15 mouse cellular contexts compared by ENCODE assay signal in genomic region chr12:94645302-94645701, GRCm38 (mm10).
DNase-seq lines count a peak whose midpoint lies in the region; ATAC-seq and TF ChIP-seq lines count a peak whose summit lies in the region.
"Had no signal": no experiment of that assay in that cellular context is flagged by ENCODE, and none has a peak within 500 bp of the region (broad histone marks: within the 10 kb centered on the region; RNA-seq: fewer than 3 reads in every experiment).

No protein-coding gene starts in this region.

- H3K27ac ChIP-seq in left cerebral cortex, adult 2 months: no peak overlapping the region
- H3K27ac ChIP-seq in midbrain, embryonic 14.5 days (replicated peaks; ENCODE audit: low read depth, low read length): no peak overlapping the region
- H3K27ac ChIP-seq in midbrain, embryonic 15.5 days: no peak overlapping the region
- H3K27ac ChIP-seq: heart, embryonic 10.5 days; midbrain, embryonic 10.5 days had no signal

- H3K4me1 ChIP-seq in midbrain, embryonic 14.5 days (ENCODE audit: control insufficient read depth, insufficient read depth, low read length): no peaks in the 10 kb centered on the region
- no peaks in the 10 kb centered on the region for H3K4me1 ChIP-seq in midbrain, embryonic 15.5 days
- H3K4me1 ChIP-seq: heart, embryonic 10.5 days; midbrain, embryonic 10.5 days had no signal

- no peak overlapping the region for H3K4me2 ChIP-seq in midbrain, embryonic 14.5 days (ENCODE audit: low read length)
- H3K4me2 ChIP-seq in midbrain, embryonic 15.5 days: no peak overlapping the region

- H3K36me3 ChIP-seq in midbrain, embryonic 14.5 days (ENCODE audit: control insufficient read depth, insufficient read depth, low read length): no peaks in the 10 kb centered on the region
- H3K36me3 ChIP-seq in midbrain, embryonic 15.5 days (replicated peaks): no peaks in the 10 kb centered on the region
- H3K36me3 ChIP-seq: heart, embryonic 10.5 days; midbrain, embryonic 10.5 days had no signal

- no peak for ATAC-seq in midbrain, embryonic 14.5 days (ENCODE audit: low FRiP score, low TSS enrichment)
- ATAC-seq in midbrain, embryonic 15.5 days (replicated peaks): no peak

- peak; percentile 1 to 2 for DNase-seq in cerebellum, adult 18-20 months
- DNase-seq in cerebellum, adult 11 months: no peak
- DNase-seq in left cerebral cortex, adult 11 months (ENCODE audit: low spot score): peak; percentile 34
- DNase-seq in left cerebral cortex, adult 2 months (ENCODE audit: extremely low spot score in 1 of 2, low spot score in 2 of 2): no peak
- DNase-seq in frontal cortex, postnatal 36 days (ENCODE audit: low spot score in 2 of 2): peak; percentile 20 to 63
- peak; percentile 6 to 39 for DNase-seq in right cerebral cortex, postnatal 36 days (ENCODE audit: low spot score in 2 of 2)
- DNase-seq in midbrain, embryonic 14.5 days: no peak
- DNase-seq: adrenal gland, postnatal 14 days; kidney, adult 2 months; kidney, postnatal 4 days; liver; lung, postnatal 10 days had no signal

- 69% methylated on average over 2 of the region's 2 CpGs for WGBS in midbrain, embryonic 14.5 days
- WGBS in midbrain, embryonic 15.5 days: 82% methylated on average over 2 of the region's 2 CpGs

- H3K9ac ChIP-seq in midbrain, embryonic 14.5 days (replicated peaks; ENCODE audit: low read length): no peak overlapping the region
- no peak overlapping the region for H3K9ac ChIP-seq in midbrain, embryonic 15.5 days

- H3K27me3 ChIP-seq in midbrain, embryonic 14.5 days (ENCODE audit: control insufficient read depth, insufficient read depth, low read length): no peaks in the 10 kb centered on the region
- H3K27me3 ChIP-seq in midbrain, embryonic 15.5 days (replicated peaks): no peaks in the 10 kb centered on the region

- intact Hi-C loops in left cerebral cortex, adult 2 months (cut with DNase I): no loop called here

- no peak overlapping the region for H3K4me3 ChIP-seq in left cerebral cortex, adult 2 months
- H3K4me3 ChIP-seq in midbrain, embryonic 14.5 days (replicated peaks; ENCODE audit: low read depth, low read length): no peak overlapping the region
- no peak overlapping the region for H3K4me3 ChIP-seq in midbrain, embryonic 15.5 days
- H3K4me3 ChIP-seq: heart, embryonic 10.5 days; midbrain, embryonic 10.5 days had no signal

- TF ChIP-seq CTCF in left cerebral cortex, adult 2 months (IDR thresholded peaks at IDR 0.05): no peak

- no peaks in the 10 kb centered on the region for H3K9me3 ChIP-seq in midbrain, embryonic 14.5 days (ENCODE audit: control insufficient read depth, low read length)
- no peaks in the 10 kb centered on the region for H3K9me3 ChIP-seq in midbrain, embryonic 15.5 days
- H3K9me3 ChIP-seq: heart, embryonic 10.5 days; midbrain, embryonic 10.5 days had no signal

Comparison
In these comparisons a context has a peak if more than half of its experiments do, and no peak if none do; other contexts are left out.
1. DNase-seq: peak in cerebellum, adult 18-20 months (2 of 2), left cerebral cortex, adult 11 months (single experiment), frontal cortex, postnatal 36 days (2 of 2) and right cerebral cortex, postnatal 36 days (2 of 2); none in cerebellum, adult 11 months (single experiment), left cerebral cortex, adult 2 months (0 of 2) and midbrain, embryonic 14.5 days (single experiment).